Mouse (Mus musculus) intestine, embryonic 15.5 days (tissue): ENCODE measurements around the gene Gm15319. TPM values are rescaled to one million over a fixed set of nuclear protein-coding genes. Genes with fewer than 3 reads are reported as not detected.
"Not testable (repeated sequence)": the region's sequence is repeated elsewhere in the genome, so short reads cannot be mapped to it uniquely, and the experiment has no call there.

Experiments
- ATAC-seq: fragments of 200-750 bp; cut with Nextera tagmentation; 2 replicates; pipeline ENCODE4 v1.8.0; 2017; ENCODE audit warnings: moderate TSS enrichment, moderate library complexity
- H3K27ac ChIP-seq: fragments of 300-500 bp; sonication (generic); 2 replicates; pipeline ENCODE4 v1.5.1; 2015; ENCODE audit warnings: mild to moderate bottlenecking, inconsistent platforms
- H3K27me3 ChIP-seq: fragments of 300-500 bp; sonication (generic); replicated peaks from 2 replicates; pipeline ENCODE4 v1.6.1; 2015; ENCODE audit warnings: inconsistent platforms
- H3K36me3 ChIP-seq: fragments of 300-500 bp; sonication (generic); 2 replicates; pipeline ENCODE4 v1.6.1; 2015; ENCODE audit warnings: inconsistent platforms
- H3K4me1 ChIP-seq: fragments of 300-500 bp; sonication (generic); replicated peaks from 2 replicates; pipeline ENCODE4 v1.6.1; 2015; ENCODE audit warnings: inconsistent platforms
- H3K4me2 ChIP-seq: fragments of 300-500 bp; sonication (generic); replicated peaks from 2 replicates; pipeline ENCODE4 v1.6.1; 2015; ENCODE audit warnings: mild to moderate bottlenecking, inconsistent platforms
- H3K4me3 ChIP-seq: fragments of 300-500 bp; sonication (generic); replicated peaks from 2 replicates; pipeline ENCODE4 v1.5.1; 2015; ENCODE audit warnings: inconsistent platforms
- H3K9ac ChIP-seq: fragments of 300-500 bp; sonication (generic); 2 replicates; pipeline ENCODE4 v1.6.1; 2015; ENCODE audit warnings: inconsistent platforms
- H3K9me3 ChIP-seq: fragments of 300-500 bp; sonication (generic); 2 replicates; pipeline ENCODE4 v1.6.1; 2016; ENCODE audit warnings: inconsistent platforms
- WGBS: fragments of 180-500 bp; shearing (Covaris S2); methylation state at CpG from one replicate; pipeline ENCODE4 v1.1.7; 2015; 5-methylcytosine and 5-hydroxymethylcytosine counted together
- polyA plus RNA-seq: library from polyadenylated mRNA; unstranded; fragments of >200 nt; fragmentation: Nextera tagmentation; extraction: Ambion mirVana; gene quantifications from 2 replicates; pipeline ENCODE4 v1.2.1, GENCODE M21; 2015

Gm15319 gene
- polyA plus RNA-seq, 1 experiment from 2014 or later: 0.69 TPM

- not testable (repeated sequence) for H3K27me3 ChIP-seq, H3K27ac ChIP-seq, H3K4me2 ChIP-seq, H3K9ac ChIP-seq, H3K4me1 ChIP-seq, H3K4me3 ChIP-seq, H3K36me3 ChIP-seq, ATAC-seq, H3K9me3 ChIP-seq
These were observed 69.0 kb downstream of the Gm15319 start for GRCm38 (mm10) chr8:20293966-20294365.

GRCm38 (mm10) chr8:20290015-20290414 lies 73.0 kb downstream of the Gm15319 start:
- not testable (repeated sequence) for H3K27ac ChIP-seq, H3K4me3 ChIP-seq, H3K27me3 ChIP-seq, H3K4me1 ChIP-seq, H3K4me2 ChIP-seq, ATAC-seq, H3K9me3 ChIP-seq, H3K36me3 ChIP-seq, H3K9ac ChIP-seq
- 82% methylated on average over 5 of the region's 8 CpGs for WGBS

- not testable (repeated sequence) for H3K4me3 ChIP-seq, ATAC-seq, H3K27ac ChIP-seq, H3K27me3 ChIP-seq, H3K4me1 ChIP-seq, H3K36me3 ChIP-seq, H3K9me3 ChIP-seq, H3K9ac ChIP-seq, H3K4me2 ChIP-seq
- WGBS: 80% methylated on average over 2 of the region's 3 CpGs
These were observed 74.1 kb downstream of the Gm15319 start for GRCm38 (mm10) chr8:20288878-20289277.

GRCm38 (mm10) chr8:20287706-20288105 lies 75.3 kb downstream of the Gm15319 start:
- 85% methylated on average over 3 of the region's 3 CpGs for WGBS
- not testable (repeated sequence) for H3K27ac ChIP-seq, H3K4me2 ChIP-seq, H3K27me3 ChIP-seq, H3K36me3 ChIP-seq, ATAC-seq, H3K9ac ChIP-seq, H3K4me1 ChIP-seq, H3K9me3 ChIP-seq, H3K4me3 ChIP-seq
